Mouse (Mus musculus): ENCODE data around the gene Taar8a. TPM values are rescaled to one million over a fixed set of nuclear protein-coding genes. Genes with fewer than 3 reads are reported as not detected.

Gene Taar8a
- polyA plus RNA-seq (2015; fragmentation: Illumina TruSeq; extraction: RNeasy Lipid Tissue Mini Kit (QIAGEN cat#74804); ENCODE audit: low read depth, low replicate concordance) = not detected

DNA sequence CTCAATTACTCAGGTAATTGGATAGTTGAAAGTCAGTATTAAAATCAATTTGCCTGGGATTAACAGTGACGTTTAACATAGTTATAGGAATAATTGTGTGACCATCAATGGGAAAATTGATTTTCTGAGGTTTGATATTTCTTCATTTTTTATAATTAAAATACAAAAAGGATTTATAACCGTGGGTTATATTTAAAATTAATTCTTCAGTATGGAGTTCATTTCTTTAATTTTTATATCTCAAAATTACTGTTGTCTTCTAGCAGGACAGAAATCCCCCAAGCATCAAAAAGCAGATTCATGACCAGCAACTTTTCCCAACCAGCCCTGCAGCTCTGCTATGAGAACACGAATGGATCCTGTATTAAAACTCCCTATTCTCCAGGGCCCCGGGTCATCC, at the start of gene Taar8a:
Gene Taar8a (plus strand): TSS at position 301 of the 400 bp plus-strand sequence.

DNA sequence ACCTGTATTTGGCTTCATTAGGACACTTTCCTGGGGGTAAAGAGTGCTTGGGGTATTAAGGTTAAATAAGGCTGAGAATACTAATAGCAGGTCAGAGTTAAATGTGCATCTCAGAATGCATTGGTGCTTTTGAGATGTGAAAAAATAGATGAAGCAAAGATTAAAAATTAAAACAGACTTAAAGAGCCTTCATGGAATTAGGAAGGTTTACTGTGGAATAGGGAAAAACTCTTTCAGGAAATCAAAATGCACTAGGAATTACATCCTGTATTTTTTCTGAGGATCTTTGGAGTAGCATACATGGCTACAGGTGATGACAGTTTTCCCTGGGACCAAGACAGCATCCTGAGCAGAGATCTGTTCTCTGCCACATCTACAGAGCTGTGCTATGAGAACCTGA, 49.4 kb upstream of the Taar8a start, which contains the start of gene Taar7d:
Gene Taar7d (plus strand): TSS at position 301 of the 400 bp plus-strand sequence.

DNA sequence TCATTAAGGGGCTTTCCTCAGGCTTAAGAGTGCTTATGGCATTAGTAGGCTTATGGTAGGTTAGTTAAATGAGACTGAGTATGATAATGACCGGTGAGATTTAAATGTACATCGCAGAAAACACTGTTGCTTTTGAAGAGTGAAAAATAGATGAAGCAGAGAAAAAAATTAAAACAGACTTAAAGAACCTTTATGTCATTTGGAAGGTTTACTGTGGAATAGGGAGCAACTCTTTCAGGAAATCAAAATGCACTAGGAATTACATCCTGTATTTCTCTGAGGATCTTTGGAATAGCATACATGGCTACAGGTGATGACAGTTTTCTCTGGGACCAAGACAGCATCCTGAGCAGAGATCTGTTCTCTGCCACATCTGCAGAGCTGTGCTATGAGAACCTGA, 39.0 kb upstream of the Taar8a start, which contains the start of gene Taar7e:
Gene Taar7e (plus strand): TSS at position 301 of the 400 bp plus-strand sequence.

DNA sequence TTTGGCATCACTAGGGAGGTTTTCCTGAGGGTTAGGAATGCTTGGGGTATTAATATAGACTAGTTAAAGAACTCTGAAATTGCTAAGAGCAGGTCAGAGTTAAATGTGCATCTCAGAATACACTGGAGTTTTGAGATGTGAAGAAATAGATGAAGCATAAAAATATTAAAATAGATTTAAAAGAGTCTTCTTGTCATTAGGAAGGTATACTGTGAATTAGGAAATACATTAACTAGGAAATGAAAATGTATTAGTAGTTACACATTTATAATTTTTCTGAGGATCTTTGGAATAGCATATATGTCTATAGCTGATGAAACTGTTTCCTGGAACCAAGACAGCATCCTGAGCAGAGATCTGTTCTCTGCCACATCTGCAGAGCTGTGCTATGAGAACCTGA, 27.1 kb upstream of the Taar8a start, which contains the start of gene Taar7f:
Gene Taar7f (plus strand): TSS at position 301 of the 400 bp plus-strand sequence.

DNA sequence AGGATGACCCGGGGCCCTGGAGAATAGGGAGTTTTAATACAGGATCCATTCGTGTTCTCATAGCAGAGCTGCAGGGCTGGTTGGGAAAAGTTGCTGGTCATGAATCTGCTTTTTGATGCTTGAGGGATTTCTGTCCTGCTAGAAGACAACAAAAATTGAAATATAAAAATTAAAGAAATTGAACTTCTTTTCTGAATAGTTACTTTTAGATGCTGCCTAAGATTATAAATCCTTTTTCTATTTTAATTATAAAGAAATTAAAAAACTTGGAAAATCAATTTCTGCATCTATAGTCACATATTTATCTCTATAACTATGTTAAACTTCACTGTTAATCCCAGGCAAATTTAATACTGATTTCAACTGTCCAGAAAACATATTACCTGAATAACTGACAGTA, 15.9 kb downstream of the Taar8a start, which contains the start of gene Taar8b:
Gene Taar8b (minus strand): TSS at position 101 of the 400 bp plus-strand sequence.

DNA sequence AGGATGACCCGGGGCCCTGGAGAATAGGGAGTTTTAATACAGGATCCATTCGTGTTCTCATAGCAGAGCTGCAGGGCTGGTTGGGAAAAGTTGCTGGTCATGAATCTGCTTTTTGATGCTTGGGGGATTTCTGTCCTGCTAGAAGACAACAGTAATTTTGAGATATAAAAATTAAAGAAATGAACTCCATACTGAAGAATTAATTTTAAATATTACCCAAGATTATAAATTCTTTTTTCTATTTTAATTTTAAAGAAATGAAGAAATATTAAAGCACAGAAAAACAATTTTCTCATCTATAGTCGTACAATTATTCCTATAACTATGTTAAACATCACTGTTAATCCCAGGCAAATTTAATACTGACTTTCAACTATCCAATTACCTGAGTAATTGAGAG, 25.5 kb downstream of the Taar8a start, which contains the start of gene Taar8c:
Gene Taar8c (minus strand): TSS at position 101 of the 400 bp plus-strand sequence.

DNA sequence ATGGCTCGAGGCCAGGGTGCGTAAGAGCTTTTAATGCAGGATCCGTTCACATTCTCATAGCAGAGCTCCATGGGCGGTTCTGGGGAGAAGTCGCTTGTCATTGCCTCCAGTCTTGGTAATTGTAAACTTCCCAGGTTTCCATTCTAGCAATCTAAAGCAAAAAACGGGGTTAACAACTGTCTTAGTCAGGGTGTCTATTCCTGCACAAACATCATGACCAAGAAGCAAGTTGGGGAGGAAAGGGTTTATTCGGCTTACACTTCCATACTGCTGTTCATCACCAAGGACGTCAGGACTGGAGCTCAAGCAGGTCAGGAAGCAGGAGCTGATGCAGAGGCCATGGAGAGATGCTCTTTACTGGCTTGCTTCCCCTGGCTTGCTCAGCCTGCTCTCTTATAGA, 33.1 kb downstream of the Taar8a start, which contains the start of gene Taar9:
Gene Taar9 (minus strand): TSS at position 101 of the 400 bp plus-strand sequence.

Other genes with a start within 250 kb of the Taar8a start
- gene Vnn3, start 225.0 kb upstream of the Taar8a start, polyA plus RNA-seq (2015; fragmentation: Illumina TruSeq; extraction: RNeasy Lipid Tissue Mini Kit (QIAGEN cat#74804); ENCODE audit: low read depth, low replicate concordance) = not detected
- gene Vnn1, start 181.8 kb upstream of the Taar8a start, polyA plus RNA-seq (2015; fragmentation: Illumina TruSeq; extraction: RNeasy Lipid Tissue Mini Kit (QIAGEN cat#74804); ENCODE audit: low read depth, low replicate concordance) = 0.24 TPM
- not detected for gene Taar1, start 156.1 kb upstream of the Taar8a start, polyA plus RNA-seq (2015; fragmentation: Illumina TruSeq; extraction: RNeasy Lipid Tissue Mini Kit (QIAGEN cat#74804); ENCODE audit: low read depth, low replicate concordance)
- not detected for gene Taar2, start 137.9 kb upstream of the Taar8a start, polyA plus RNA-seq (2015; fragmentation: Illumina TruSeq; extraction: RNeasy Lipid Tissue Mini Kit (QIAGEN cat#74804); ENCODE audit: low read depth, low replicate concordance)
- gene Taar3, start 126.9 kb upstream of the Taar8a start, polyA plus RNA-seq (2015; fragmentation: Illumina TruSeq; extraction: RNeasy Lipid Tissue Mini Kit (QIAGEN cat#74804); ENCODE audit: low read depth, low replicate concordance) = not detected
- gene Taar4, start 116.0 kb upstream of the Taar8a start, polyA plus RNA-seq (2015; fragmentation: Illumina TruSeq; extraction: RNeasy Lipid Tissue Mini Kit (QIAGEN cat#74804); ENCODE audit: low read depth, low replicate concordance) = not detected
- gene Taar5, start 105.8 kb upstream of the Taar8a start, polyA plus RNA-seq (2015; fragmentation: Illumina TruSeq; extraction: RNeasy Lipid Tissue Mini Kit (QIAGEN cat#74804); ENCODE audit: low read depth, low replicate concordance) = not detected
- not detected for gene Taar6, start 90.9 kb upstream of the Taar8a start, polyA plus RNA-seq (2015; fragmentation: Illumina TruSeq; extraction: RNeasy Lipid Tissue Mini Kit (QIAGEN cat#74804); ENCODE audit: low read depth, low replicate concordance)
- not detected for gene Taar7a, start 83.0 kb upstream of the Taar8a start, polyA plus RNA-seq (2015; fragmentation: Illumina TruSeq; extraction: RNeasy Lipid Tissue Mini Kit (QIAGEN cat#74804); ENCODE audit: low read depth, low replicate concordance)
- gene Taar7b, start 76.6 kb upstream of the Taar8a start, polyA plus RNA-seq (2015; fragmentation: Illumina TruSeq; extraction: RNeasy Lipid Tissue Mini Kit (QIAGEN cat#74804); ENCODE audit: low read depth, low replicate concordance) = not detected
- not detected for gene Taar7d, start 49.3 kb upstream of the Taar8a start, polyA plus RNA-seq (2015; fragmentation: Illumina TruSeq; extraction: RNeasy Lipid Tissue Mini Kit (QIAGEN cat#74804); ENCODE audit: low read depth, low replicate concordance)
- not detected for gene Taar7e, start 38.9 kb upstream of the Taar8a start, polyA plus RNA-seq (2015; fragmentation: Illumina TruSeq; extraction: RNeasy Lipid Tissue Mini Kit (QIAGEN cat#74804); ENCODE audit: low read depth, low replicate concordance)
- gene Taar7f, start 27.0 kb upstream of the Taar8a start, polyA plus RNA-seq (2015; fragmentation: Illumina TruSeq; extraction: RNeasy Lipid Tissue Mini Kit (QIAGEN cat#74804); ENCODE audit: low read depth, low replicate concordance) = not detected
- not detected for gene Taar8b, start 15.8 kb downstream of the Taar8a start, polyA plus RNA-seq (2015; fragmentation: Illumina TruSeq; extraction: RNeasy Lipid Tissue Mini Kit (QIAGEN cat#74804); ENCODE audit: low read depth, low replicate concordance)
- not detected for gene Taar8c, start 25.4 kb downstream of the Taar8a start, polyA plus RNA-seq (2015; fragmentation: Illumina TruSeq; extraction: RNeasy Lipid Tissue Mini Kit (QIAGEN cat#74804); ENCODE audit: low read depth, low replicate concordance)
- gene Taar9, start 33.0 kb downstream of the Taar8a start, polyA plus RNA-seq (2015; fragmentation: Illumina TruSeq; extraction: RNeasy Lipid Tissue Mini Kit (QIAGEN cat#74804); ENCODE audit: low read depth, low replicate concordance) = not detected
- gene Stx7, start 72.8 kb downstream of the Taar8a start, polyA plus RNA-seq (2015; fragmentation: Illumina TruSeq; extraction: RNeasy Lipid Tissue Mini Kit (QIAGEN cat#74804); ENCODE audit: low read depth, low replicate concordance) = 163 TPM
- gene Moxd1, start 147.0 kb downstream of the Taar8a start, polyA plus RNA-seq (2015; fragmentation: Illumina TruSeq; extraction: RNeasy Lipid Tissue Mini Kit (QIAGEN cat#74804); ENCODE audit: low read depth, low replicate concordance) = 5.5 TPM

Measured in brain, adult 10 weeks (tissue).